Mouse (Mus musculus) heart, postnatal 0 days (tissue): ENCODE data around the gene Timp2.

Experiments
- CTCF ChIP-seq: IDR thresholded peaks from 2 replicates; pipeline ENCODE4 v1.5.1; 2016; ENCODE audit warnings: antibody characterized with exemption, control low read depth, low read depth
- EP300 ChIP-seq: IDR thresholded peaks from 2 replicates; pipeline ENCODE4 v1.6.1; 2016; ENCODE audit warnings: antibody characterized with exemption, low read depth

- no peak for TF ChIP-seq CTCF
- TF ChIP-seq EP300: no peak
Observed at GRCm38 (mm10) chr11:118298810-118299209, 56.7 kb downstream of the Timp2 start.
